Mouse (Mus musculus) MEL (cell line): Measurements from ENCODE around the gene 1700034J05Rik. TPM values are rescaled to one million over a fixed set of nuclear protein-coding genes. Genes with fewer than 3 reads are reported as not detected.

Experiments used
- DNase-seq: peaks from one replicate; pipeline ENCODE4 v3.0.0; 2011; ENCODE audit warnings: low read depth, low spot score
- H3K27ac ChIP-seq: 2 replicates; pipeline ENCODE4 v1.5.1; 2012; ENCODE audit warnings: low read depth, mild to moderate bottlenecking, control low read depth, low read length, moderate library complexity; ENCODE audit not compliant: control insufficient read depth
- H3K27me3 ChIP-seq, 2 experiments: fragments of 150-350 bp in 1 of 2; sonication (generic) in 1 of 2; 2 replicates each; pipeline ENCODE4 v1.6.1; 2012; ENCODE audit warnings: low read length in 2 of 2, mild to moderate bottlenecking in 2 of 2, improper control_type of control experiment in 1 of 2, moderate library complexity in 1 of 2; ENCODE audit not compliant: insufficient read depth in 2 of 2, control insufficient read depth in 1 of 2
- H3K36me3 ChIP-seq, 2 experiments: 2 replicates each; pipeline ENCODE4 v1.6.1; 2012 to 2014; ENCODE audit warnings: low read length in 2 of 2, improper control_type of control experiment in 1 of 2, inconsistent platforms in 1 of 2, mild to moderate bottlenecking in 1 of 2; ENCODE audit not compliant: insufficient read depth in 2 of 2, control insufficient read depth in 1 of 2
- H3K4me1 ChIP-seq, 2 experiments: fragments of 150-350 bp in 1 of 2; sonication (generic) in 1 of 2; 2 replicates each; pipeline ENCODE4 v1.6.1; 2012; ENCODE audit warnings: low read length in 2 of 2, improper control_type of control experiment in 1 of 2, mild to moderate bottlenecking in 1 of 2; ENCODE audit not compliant: insufficient read depth in 2 of 2, control insufficient read depth in 1 of 2
- H3K4me3 ChIP-seq, 2 experiments: fragments of 150-350 bp in 1 of 2; sonication (generic) in 1 of 2; 2 replicates each; pipeline ENCODE4 v1.5.1; 2012; ENCODE audit warnings: low read depth in 2 of 2, low read length in 2 of 2, mild to moderate bottlenecking in 2 of 2, moderate library complexity in 2 of 2, control low read depth in 1 of 2, improper control_type of control experiment in 1 of 2; ENCODE audit not compliant: control insufficient read depth in 1 of 2, insufficient read depth in 1 of 2
- H3K79me2 ChIP-seq: 2 replicates; pipeline ENCODE4 v1.6.1; 2012; ENCODE audit warnings: mild to moderate bottlenecking, low read length, moderate library complexity; ENCODE audit not compliant: control insufficient read depth, poor library complexity, insufficient read depth
- H3K9ac ChIP-seq: 2 replicates; pipeline ENCODE4 v1.6.1; 2012; ENCODE audit warnings: low read depth, mild to moderate bottlenecking, control low read depth, low read length, moderate library complexity; ENCODE audit not compliant: control insufficient read depth, poor library complexity, severe bottlenecking
- H3K9me3 ChIP-seq: fragments of 150-350 bp; sonication (generic); replicated peaks from 2 replicates; pipeline ENCODE4 v1.6.1; 2012; ENCODE audit warnings: mild to moderate bottlenecking, low read length, improper control_type of control experiment, moderate library complexity; ENCODE audit not compliant: insufficient read depth
- BHLHE40 ChIP-seq: IDR thresholded peaks from 2 replicates; pipeline ENCODE4 v1.6.1; 2012; ENCODE audit warnings: low read depth, mild to moderate bottlenecking, inconsistent platforms, low read length, improper control_type of control experiment, borderline replicate concordance
- CHD2 ChIP-seq: IDR thresholded peaks from 2 replicates; pipeline ENCODE4 v1.6.1; 2011; ENCODE audit warnings: low read length, improper control_type of control experiment
- CTCF ChIP-seq, 3 experiments: IDR thresholded peaks in 2 of 3; conservative IDR thresholded peaks in 1 of 3; 2 replicates each; pipeline ENCODE4 v1.5.1; 2011 to 2012; ENCODE audit warnings: low read length in 3 of 3, low read depth in 2 of 3, mild to moderate bottlenecking in 2 of 3, improper control_type of control experiment in 1 of 3, inconsistent platforms in 1 of 3, mixed read lengths in 1 of 3, moderate library complexity in 1 of 3; ENCODE audit not compliant: control insufficient read depth in 1 of 3, insufficient read depth in 1 of 3, poor library complexity in 1 of 3, severe bottlenecking in 1 of 3
- GATA1 ChIP-seq: IDR thresholded peaks from 2 replicates; pipeline ENCODE4 v1.6.1; 2011; ENCODE audit warnings: low read depth, low read length, improper control_type of control experiment
- JUND ChIP-seq: IDR thresholded peaks from 2 replicates; pipeline ENCODE4 v1.6.1; 2011; ENCODE audit warnings: low read depth, mild to moderate bottlenecking, improper control_type of control experiment, low read length
- KAT2A ChIP-seq: conservative IDR thresholded peaks from 2 replicates; pipeline ENCODE4 v1.6.1; 2012; ENCODE audit warnings: low read depth, low read length, improper control_type of control experiment, inconsistent platforms
- MEF2A ChIP-seq: IDR thresholded peaks from 2 replicates; pipeline ENCODE4 v1.6.1; 2014; ENCODE audit warnings: low read depth, mild to moderate bottlenecking, inconsistent platforms, low read length, improper control_type of control experiment; ENCODE audit not compliant: poor library complexity, insufficient replicate concordance, severe bottlenecking; ENCODE audit errors: extremely low read depth
- MYB ChIP-seq: IDR thresholded peaks from 2 replicates; pipeline ENCODE4 v1.6.1; 2011; ENCODE audit warnings: mild to moderate bottlenecking, low read depth, low read length, improper control_type of control experiment
- MYC ChIP-seq: IDR thresholded peaks from 2 replicates; pipeline ENCODE4 v1.6.1; 2011; ENCODE audit warnings: low read depth, mild to moderate bottlenecking, low read length, improper control_type of control experiment, moderate library complexity
- RAD21 ChIP-seq: IDR thresholded peaks from 2 replicates; pipeline ENCODE4 v1.6.1; 2011; ENCODE audit warnings: mild to moderate bottlenecking, low read depth, low read length, improper control_type of control experiment
- TCF12 ChIP-seq: IDR thresholded peaks from 2 replicates; pipeline ENCODE4 v1.6.1; 2014; ENCODE audit warnings: low read depth, mild to moderate bottlenecking, inconsistent platforms, low read length, improper control_type of control experiment, moderate library complexity
- UBTF ChIP-seq: IDR thresholded peaks from 2 replicates; pipeline ENCODE4 v1.6.1; 2012; ENCODE audit warnings: low read depth, mild to moderate bottlenecking, inconsistent platforms, low read length, improper control_type of control experiment, moderate library complexity, borderline replicate concordance; ENCODE audit not compliant: insufficient read depth
- USF1 ChIP-seq: IDR thresholded peaks from 2 replicates; pipeline ENCODE4 v1.6.1; 2014; ENCODE audit warnings: low read depth, mild to moderate bottlenecking, inconsistent platforms, low read length, improper control_type of control experiment, moderate library complexity
- USF2 ChIP-seq, 2 experiments: IDR thresholded peaks; 2 replicates each; pipeline ENCODE4 v1.6.1; 2011 to 2012; ENCODE audit warnings: improper control_type of control experiment in 2 of 2, low read length in 2 of 2, borderline replicate concordance in 1 of 2, inconsistent platforms in 1 of 2, low read depth in 1 of 2, mild to moderate bottlenecking in 1 of 2; ENCODE audit not compliant: insufficient read depth in 1 of 2
- ZNF384 ChIP-seq: IDR thresholded peaks from 2 replicates; pipeline ENCODE4 v1.6.1; 2012; ENCODE audit warnings: low read depth, mild to moderate bottlenecking, inconsistent platforms, low read length, improper control_type of control experiment
- polyA plus RNA-seq, 2 experiments: library from polyadenylated mRNA; stranded (reverse) in 1 of 2; unstranded in 1 of 2; fragments of >175 nt in 1 of 2; fragments of >200 nt in 1 of 2; gene quantifications; 2 replicates each; pipeline versions ENCODE4 v1.2.1 to v1.2.4; 2012; ENCODE audit warnings: low replicate concordance in 2 of 2, low read depth in 1 of 2; ENCODE audit not compliant: insufficient read length in 2 of 2, insufficient read depth in 1 of 2, missing spikeins in 1 of 2
- total RNA-seq: library from RNA; depleted of rRNA; stranded (reverse); fragments of 300-350 nt; gene quantifications from 2 replicates; pipeline ENCODE4 v1.2.3, GENCODE M21; 2012

Gene 1700034J05Rik
- total and polyA plus RNA-seq, 3 experiments = not detected

DNA sequence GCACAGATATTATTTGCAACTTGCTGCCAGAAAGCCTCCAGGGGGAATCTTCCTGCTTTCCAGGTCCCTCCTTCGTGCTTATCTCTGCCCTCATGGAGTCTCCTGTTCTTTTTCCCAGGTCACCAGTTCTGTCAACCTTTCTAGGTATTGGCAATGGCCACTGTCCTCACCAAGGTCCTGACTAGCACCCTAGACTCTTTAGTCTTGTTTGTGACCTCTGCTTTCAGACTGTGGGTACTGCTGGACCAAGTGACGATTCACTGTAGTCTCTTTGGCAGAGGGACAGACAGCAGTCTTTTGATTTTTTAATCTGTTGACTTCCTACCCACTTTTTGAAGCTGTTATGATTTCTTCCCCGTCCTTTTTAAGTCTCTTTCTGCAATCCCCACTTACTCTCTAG lies 26.1 kb downstream of the 1700034J05Rik start:
- Histone ChIP-seq H3K79me2 (no peaks in the 10 kb centered on the region), H3K9ac (no peak overlapping the region), H3K27ac (no peak overlapping the region), H3K27me3 (no peaks in the 10 kb centered on the region), H3K36me3 (no peaks in the 10 kb centered on the region), H3K4me1 (no peaks in the 10 kb centered on the region), H3K9me3 (no peaks in the 10 kb centered on the region), H3K4me3 (no peak overlapping the region)
- no peak for DNase-seq
- no peak for TF ChIP-seq TCF12
- TF ChIP-seq MYB = no peak
- TF ChIP-seq KAT2A = no peak

DNA sequence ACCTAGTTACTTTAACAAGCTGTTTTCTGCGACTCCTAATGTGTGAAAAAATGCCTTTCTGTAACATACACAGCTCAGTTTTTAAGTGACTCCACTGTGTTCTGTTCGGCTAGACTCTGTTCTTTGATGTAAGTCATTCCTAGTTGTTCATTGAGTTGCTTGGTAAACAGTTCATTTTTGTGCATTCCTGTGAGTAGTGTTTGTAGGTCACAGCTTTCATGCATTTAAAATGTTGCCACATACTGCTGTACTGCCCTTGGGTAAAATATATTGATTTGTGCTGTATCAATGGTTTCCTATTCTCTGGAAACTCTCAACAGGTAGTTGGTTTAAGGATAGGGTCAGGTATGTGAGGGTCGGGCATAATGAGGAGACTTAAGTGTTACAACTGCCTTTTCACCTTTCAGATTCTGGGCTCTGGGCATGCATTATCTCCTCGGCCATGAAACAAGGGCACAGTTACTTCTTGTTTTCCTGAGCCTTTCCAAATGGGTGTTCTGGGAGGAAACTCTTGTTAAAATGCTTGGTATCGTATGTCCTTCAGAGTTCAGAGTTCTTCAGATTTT lies 27.7 kb downstream of the 1700034J05Rik start:
- Histone ChIP-seq H3K27me3 (no peaks in the 10 kb centered on the region), H3K4me3 (no peak overlapping the region), H3K9ac (no peak overlapping the region), H3K4me1 (no peaks in the 10 kb centered on the region), H3K79me2 (no peaks in the 10 kb centered on the region), H3K27ac (no peak overlapping the region), H3K9me3 (no peaks in the 10 kb centered on the region), H3K36me3 (no peaks in the 10 kb centered on the region)
- no peak for DNase-seq
- no peak for TF ChIP-seq JUND
- TF ChIP-seq UBTF = no peak

DNA sequence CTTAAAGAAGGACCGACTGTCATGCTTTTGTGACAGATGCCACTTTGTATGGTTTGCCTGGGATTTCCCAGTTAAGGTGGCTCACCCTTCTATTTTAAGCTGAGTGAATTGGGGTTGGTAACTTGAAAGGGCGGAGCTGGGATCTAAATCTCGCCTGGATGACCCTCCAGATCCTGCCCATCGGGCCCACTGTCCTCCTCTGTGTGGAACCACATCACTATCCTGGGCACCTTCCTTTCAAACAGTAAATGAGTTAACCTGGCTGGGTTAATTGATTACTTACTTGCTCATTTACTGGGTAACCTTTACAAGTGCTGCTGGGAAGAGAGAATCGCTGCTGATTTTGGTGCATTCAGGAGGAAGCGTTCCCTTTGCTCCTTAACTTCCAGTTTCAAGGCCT lies 35.9 kb downstream of the 1700034J05Rik start:
- Histone ChIP-seq H3K9ac (no peak overlapping the region), H3K4me3 (no peak overlapping the region), H3K27me3 (no peaks in the 10 kb centered on the region), H3K27ac (no peak overlapping the region), H3K36me3 (peaks cover 0 to 5% of the 10 kb centered on the region in 2 experiments; a peak in 2 of 4 replicates), H3K4me1 (peaks cover 0 to 2% of the 10 kb centered on the region in 2 experiments; a peak in 2 of 4 replicates), H3K79me2 (no peaks in the 10 kb centered on the region), H3K9me3 (no peaks in the 10 kb centered on the region)
- no peak for DNase-seq
- no peak for TF ChIP-seq GATA1
- TF ChIP-seq MYC = no peak
- TF ChIP-seq KAT2A = no peak
- no peak for TF ChIP-seq BHLHE40
- no peak for TF ChIP-seq USF2 (IDR thresholded peaks at IDR 0.05; ENCODE audit: borderline replicate concordance in 1 of 2, insufficient read depth in 1 of 2, low read depth in 1 of 2, low read length in 2 of 2)
- no peak for TF ChIP-seq ZNF384
- TF ChIP-seq RAD21 = no peak
- TF ChIP-seq CTCF (IDR thresholded peaks at IDR 0.05 in 2 of 3, conservative IDR thresholded peaks at IDR 0.05 in 1 of 3; ENCODE audit: control insufficient read depth in 1 of 3, insufficient read depth in 1 of 3, low read depth in 2 of 3, low read length in 3 of 3, poor library complexity in 1 of 3, severe bottlenecking in 1 of 3) = no peak
- TF ChIP-seq CHD2 = no peak
- TF ChIP-seq MEF2A = no peak
- TF ChIP-seq JUND = no peak
- TF ChIP-seq USF1 = no peak
